Mouse (Mus musculus) cerebellum, adult 11-12 months (tissue): ENCODE measurements around the gene Runx3.
A peak's percentile ranks its signal among the peaks of the same experiment; 100 is the strongest.
"Not testable (repeated sequence)": the region's sequence is repeated elsewhere in the genome, so short reads cannot be mapped to it uniquely, and the experiment has no call there.

Experiments used
- DNase-seq: peaks from one replicate; pipeline ENCODE4 v3.0.0; 2022

The Runx3 gene

GRCm38 (mm10) chr4:135177568-135177967 is 57.1 kb downstream of the Runx3 start:
- no peak for DNase-seq

- no peak for DNase-seq
These were observed 58.6 kb downstream of the Runx3 start for GRCm38 (mm10) chr4:135179077-135179481.

GRCm38 (mm10) chr4:135181819-135182218 is 61.4 kb downstream of the Runx3 start:
- no peak for DNase-seq

GRCm38 (mm10) chr4:135184277-135184676 is 63.8 kb downstream of the Runx3 start:
- not testable (repeated sequence) for DNase-seq

GRCm38 (mm10) chr4:135189452-135190008 is 69.1 kb downstream of the Runx3 start:
- DNase-seq, result no peak

GRCm38 (mm10) chr4:135190364-135190763 is 69.9 kb downstream of the Runx3 start:
- no peak for DNase-seq

GRCm38 (mm10) chr4:135191185-135191584 is 70.7 kb downstream of the Runx3 start:
- DNase-seq, result no peak

- DNase-seq, result no peak
These were observed 71.2 kb downstream of the Runx3 start for GRCm38 (mm10) chr4:135191604-135192003.

GRCm38 (mm10) chr4:135192841-135193240 is 72.4 kb downstream of the Runx3 start:
- DNase-seq, result no peak

- DNase-seq, result no peak
These were observed 77.4 kb downstream of the Runx3 start for GRCm38 (mm10) chr4:135197857-135198256.

GRCm38 (mm10) chr4:135201771-135202170 is 81.3 kb downstream of the Runx3 start:
- DNase-seq, result no peak

- no peak for DNase-seq
These were observed 82.8 kb downstream of the Runx3 start for GRCm38 (mm10) chr4:135203279-135203678.

GRCm38 (mm10) chr4:135203806-135204560 is 83.5 kb downstream of the Runx3 start:
- no peak for DNase-seq

- no peak for DNase-seq
These were observed 84.2 kb downstream of the Runx3 start for GRCm38 (mm10) chr4:135204666-135205065.

GRCm38 (mm10) chr4:135205254-135205653 is 84.8 kb downstream of the Runx3 start:
- no peak for DNase-seq

GRCm38 (mm10) chr4:135205711-135206600 is 85.5 kb downstream of the Runx3 start:
- peak; percentile 30 for DNase-seq

GRCm38 (mm10) chr4:135209846-135210245 is 89.4 kb downstream of the Runx3 start:
- no peak for DNase-seq

- DNase-seq, result peak; percentile 15
These were observed 99.2 kb downstream of the Runx3 start for GRCm38 (mm10) chr4:135219652-135220051.

- DNase-seq, result no peak
These were observed 100.2 kb downstream of the Runx3 start for GRCm38 (mm10) chr4:135220641-135221040.

- no peak for DNase-seq
These were observed 101.4 kb downstream of the Runx3 start for GRCm38 (mm10) chr4:135221632-135222407.

GRCm38 (mm10) chr4:135223808-135224207 is 103.4 kb downstream of the Runx3 start:
- peak; percentile 8 for DNase-seq

GRCm38 (mm10) chr4:135226008-135226667 is 105.7 kb downstream of the Runx3 start:
- no peak for DNase-seq
